In the genomic region with DNA sequence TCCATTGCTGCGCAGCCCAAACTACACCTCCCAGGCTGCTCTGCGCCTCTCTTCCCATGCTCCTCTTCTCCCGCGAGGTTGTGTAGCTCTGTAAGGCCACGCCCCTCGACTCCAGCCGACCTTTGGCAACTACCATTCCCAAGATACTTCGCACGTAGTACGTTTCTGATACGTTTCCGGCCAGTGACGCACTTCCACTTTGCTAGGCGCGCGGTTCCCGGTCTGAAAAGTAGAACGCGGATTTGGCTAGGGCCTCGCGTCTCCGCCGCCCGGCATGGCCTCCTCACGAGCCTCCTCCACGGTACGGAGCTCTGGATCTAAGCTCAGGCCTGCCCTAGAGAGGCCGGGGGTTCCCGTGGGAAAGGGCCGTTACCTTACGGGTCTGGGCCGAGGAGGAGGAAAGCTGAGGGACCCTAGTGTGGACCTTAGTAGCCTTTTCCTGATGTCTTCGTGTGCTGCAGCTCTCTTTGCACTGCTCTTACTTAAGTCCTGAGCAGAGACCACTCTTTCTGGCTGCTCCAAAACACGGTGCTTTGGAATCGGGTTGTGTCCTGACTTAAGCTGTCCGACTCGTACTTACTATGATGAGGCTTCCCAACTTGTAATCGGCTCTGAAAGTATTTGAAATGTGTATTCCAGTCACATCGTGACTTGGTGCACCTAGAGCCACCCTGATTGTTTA, we compare ENCODE assay signal across 8 mouse cellular contexts. TPM values are rescaled to one million over a fixed set of nuclear protein-coding genes. Genes with fewer than 3 reads are reported as not detected.
DNase-seq lines count a peak whose midpoint lies in the region; ATAC-seq and TF ChIP-seq lines count a peak whose summit lies in the region.

Gene Cdc26 (minus strand): TSS at position 42 of the 682 bp plus-strand sequence.
Gene Prpf4 (plus strand): TSS at position 197 of the 682 bp plus-strand sequence.

- H3ac ChIP-seq in C2C12 (ENCODE audit: control insufficient read depth, insufficient read length, low read depth) = peak within 1 kb of the TSS; percentile 93
- peak within 1 kb of the TSS; percentile 16 for H3ac ChIP-seq in myocyte (ENCODE audit: control insufficient read depth, insufficient read length)

- WGBS in heart, embryonic 11.5 days (ENCODE audit: insufficient replicate concordance) = under 1% methylated on average over 39 of the region's 39 CpGs
- under 1% methylated on average over 39 of the region's 39 CpGs for WGBS in kidney, embryonic 16.5 days
- WGBS in liver, adult 2 months = under 1% methylated on average over 39 of the region's 39 CpGs

- H3K4me3 ChIP-seq in C2C12 (ENCODE audit: insufficient read depth, poor library complexity, severe bottlenecking) (peak within 1 kb of the TSS; percentile 56), myocyte (peak within 1 kb of the TSS; percentile 86)
- H3K4me3 ChIP-seq in erythroblast, embryonic 14.5 days (replicated peaks) = peak within 1 kb of the TSS; percentile 82
- H3K4me3 ChIP-seq in heart, embryonic 11.5 days (ENCODE audit: low read depth, low read length) = peak within 1 kb of the TSS; percentile 66
- H3K4me3 ChIP-seq in kidney, embryonic 16.5 days (ENCODE audit: low read length) = peak within 1 kb of the TSS; percentile 87
- H3K4me3 ChIP-seq in liver, adult 2 months (ENCODE audit: insufficient read depth, low read depth, low read length) = peak within 1 kb of the TSS; percentile 71

- peaks cover 47% of the 10 kb centered on the region for H3K4me1 ChIP-seq in erythroblast, embryonic 14.5 days (ENCODE audit: control insufficient read depth)
- H3K4me1 ChIP-seq in heart, embryonic 11.5 days (ENCODE audit: control insufficient read depth, insufficient read depth, low read length) = peaks cover 11% of the 10 kb centered on the region
- H3K4me1 ChIP-seq in kidney, embryonic 16.5 days (ENCODE audit: insufficient read depth, low read length) = peaks cover 26% of the 10 kb centered on the region
- H3K4me1 ChIP-seq in liver, adult 2 months (ENCODE audit: control insufficient read depth, insufficient read depth, low read length) = peaks cover 4% of the 10 kb centered on the region

- peak; percentile 98 for ATAC-seq in heart, embryonic 11.5 days (replicated peaks; ENCODE audit: insufficient number of reproducible peaks, low FRiP score, low TSS enrichment)
- peak; percentile 99 for ATAC-seq in kidney, embryonic 16.5 days (ENCODE audit: low FRiP score, low TSS enrichment)

- no peaks in the 10 kb centered on the region for H3K27me3 ChIP-seq in C2C12 (ENCODE audit: control insufficient read depth, insufficient read depth, insufficient read length)
- H3K27me3 ChIP-seq in erythroblast, embryonic 14.5 days (ENCODE audit: control insufficient read depth) = no peaks in the 10 kb centered on the region
- no peaks in the 10 kb centered on the region for H3K27me3 ChIP-seq in heart, embryonic 11.5 days (ENCODE audit: control insufficient read depth, insufficient read depth, low read length)
- no peaks in the 10 kb centered on the region for H3K27me3 ChIP-seq in kidney, embryonic 16.5 days (ENCODE audit: insufficient read depth, low read length)
- H3K27me3 ChIP-seq in liver, adult 2 months (ENCODE audit: control insufficient read depth, insufficient read depth, low read length) = no peaks in the 10 kb centered on the region
- H3K27me3 ChIP-seq in myocyte (ENCODE audit: control insufficient read depth, insufficient read depth, insufficient read length) = no peaks in the 10 kb centered on the region
- H3K27me3 ChIP-seq in splenic B cell, adult 2 months (ENCODE audit: control insufficient read depth, insufficient read depth, low read length, poor library complexity, severe bottlenecking) = no peaks in the 10 kb centered on the region

- peak; percentile 18; the same call in 1 of the 2 replicates for TF ChIP-seq POLR2A in brain, embryonic 14.5 days (IDR thresholded peaks at IDR 0.05; ENCODE audit: borderline replicate concordance, extremely low read depth, insufficient read depth, insufficient read length, poor library complexity, severe bottlenecking)
- TF ChIP-seq POLR2A in liver, adult 2 months (IDR thresholded peaks at IDR 0.05; ENCODE audit: extremely low read depth, insufficient read depth, low read length) = peak; percentile 74
- TF ChIP-seq POLR2A in myocyte (IDR thresholded peaks at IDR 0.05; ENCODE audit: insufficient read length, low read depth) = peak; percentile 87

- peak within 1 kb of the TSS; percentile 66 for H3K4me2 ChIP-seq in heart, embryonic 11.5 days
- peak within 1 kb of the TSS; percentile 64 for H3K4me2 ChIP-seq in kidney, embryonic 16.5 days (replicated peaks; ENCODE audit: low read depth, low read length)
- H3K4me2 ChIP-seq in myocyte (ENCODE audit: low read depth) = peak within 1 kb of the TSS; percentile 81

- peaks cover 61% of the 10 kb centered on the region for H3K79me3 ChIP-seq in C2C12 (ENCODE audit: low read depth)

- H3K9me3 ChIP-seq in erythroblast, embryonic 14.5 days (ENCODE audit: control insufficient read depth, low read length) = no peaks in the 10 kb centered on the region
- no peaks in the 10 kb centered on the region for H3K9me3 ChIP-seq in heart, embryonic 11.5 days (replicated peaks; ENCODE audit: control insufficient read depth, low read length)
- no peaks in the 10 kb centered on the region for H3K9me3 ChIP-seq in kidney, embryonic 16.5 days (ENCODE audit: low read length)

- H3K27ac ChIP-seq in heart, embryonic 11.5 days (ENCODE audit: low read depth, low read length) = peak within 1 kb of the TSS; percentile 81
- H3K27ac ChIP-seq in kidney, embryonic 16.5 days (ENCODE audit: low read length) = peak within 1 kb of the TSS; percentile 90
- H3K27ac ChIP-seq in liver, adult 2 months (replicated peaks; ENCODE audit: insufficient read depth, low read depth, low read length) = peak within 1 kb of the TSS; percentile 65

- H3K79me2 ChIP-seq in C2C12 (ENCODE audit: control insufficient read depth, insufficient read depth) = peaks cover 74% of the 10 kb centered on the region
- H3K79me2 ChIP-seq in liver, adult 2 months (ENCODE audit: control insufficient read depth, insufficient read depth, low read length) = peaks cover 16% of the 10 kb centered on the region; the same call in 1 of the 2 replicates
- H3K79me2 ChIP-seq in myocyte (ENCODE audit: control insufficient read depth, insufficient read depth) = peaks cover 53% of the 10 kb centered on the region

- peak; percentile 100 for DNase-seq in brain, embryonic 14.5 days (ENCODE audit: low read depth)
- peak; percentile 99 for DNase-seq in liver, adult 2 months (ENCODE audit: extremely low read depth, low read depth, low spot score)
- DNase-seq in splenic B cell, adult 2 months (ENCODE audit: low read depth, low spot score) = peak; percentile 99

- TF ChIP-seq CTCF in C2C12 (IDR thresholded peaks at IDR 0.05; ENCODE audit: control insufficient read depth, insufficient read depth, insufficient read length) = no peak
- TF ChIP-seq CTCF in brain, embryonic 14.5 days (IDR thresholded peaks at IDR 0.05; ENCODE audit: borderline replicate concordance, extremely low read depth, insufficient read depth, insufficient read length) = no peak
- no peak for TF ChIP-seq CTCF in liver, adult 2 months (IDR thresholded peaks at IDR 0.05; ENCODE audit: low read depth, low read length)

- peaks cover 36% of the 10 kb centered on the region for H3K36me3 ChIP-seq in C2C12 (ENCODE audit: control insufficient read depth, insufficient read depth)
- peaks cover 61% of the 10 kb centered on the region for H3K36me3 ChIP-seq in erythroblast, embryonic 14.5 days (ENCODE audit: control insufficient read depth)
- peaks cover 10% of the 10 kb centered on the region for H3K36me3 ChIP-seq in heart, embryonic 11.5 days (ENCODE audit: control insufficient read depth, insufficient read depth, low read length)
- H3K36me3 ChIP-seq in kidney, embryonic 16.5 days (ENCODE audit: insufficient read depth, low read length) = peaks cover 24% of the 10 kb centered on the region
- H3K36me3 ChIP-seq in liver, adult 2 months (ENCODE audit: control insufficient read depth, insufficient read depth, low read length) = peaks cover 12% of the 10 kb centered on the region
- peaks cover 25% of the 10 kb centered on the region for H3K36me3 ChIP-seq in myocyte (ENCODE audit: control insufficient read depth, insufficient read depth)
- peaks cover 10% of the 10 kb centered on the region; the same call in 1 of the 2 replicates for H3K36me3 ChIP-seq in splenic B cell, adult 2 months (ENCODE audit: control insufficient read depth, insufficient read depth, low read length, poor library complexity, severe bottlenecking)

- peak within 1 kb of the TSS; percentile 83 for H3K9ac ChIP-seq in heart, embryonic 11.5 days (ENCODE audit: low read depth, low read length)
- H3K9ac ChIP-seq in kidney, embryonic 16.5 days (replicated peaks; ENCODE audit: low read length) = peak within 1 kb of the TSS; percentile 90
- H3K9ac ChIP-seq in liver, adult 2 months (ENCODE audit: low read depth, low read length) = peak within 1 kb of the TSS; percentile 77

TF ChIP-seq in C2C12, 6 proteins besides CTCF, POLR2A, EP300 and RAD21 (continues in another document):
- TF ChIP-seq FOSL1 (IDR thresholded peaks at IDR 0.05; ENCODE audit: insufficient read depth, low read length, poor library complexity, severe bottlenecking) = no peak
- TF ChIP-seq CEBPB (IDR thresholded peaks at IDR 0.05; ENCODE audit: low read depth) = no peak
- TF ChIP-seq USF1 (IDR thresholded peaks at IDR 0.05; ENCODE audit: low read depth) = no peak

TF ChIP-seq in myocyte, 11 proteins besides CTCF, POLR2A, EP300 and RAD21 (continues in another document):
- TF ChIP-seq USF1 (IDR thresholded peaks at IDR 0.05; ENCODE audit: low read depth) = no peak
- TF ChIP-seq SRF (IDR thresholded peaks at IDR 0.05; ENCODE audit: control insufficient read depth, insufficient read length, low read depth) = peak; percentile 55
- no peak for TF ChIP-seq MAX (IDR thresholded peaks at IDR 0.05; ENCODE audit: low read depth)
- TF ChIP-seq E2F4 (IDR thresholded peaks at IDR 0.05; ENCODE audit: insufficient read depth) = peak; percentile 71

RNA-seq across cellular contexts. Expression of gene Cdc26, which starts in this region (rescaled TPM):
- polyA plus RNA-seq in C2C12 (2012; fragmentation: generic; extraction: Trizol) (70.2 TPM), myocyte (2012; fragmentation: generic; extraction: Trizol) (49.2 TPM)
- polyA plus RNA-seq in brain, embryonic 14.5 days (2012; rRNA removed) = 84.0 and 92.6 TPM in 2 replicates
- 1.4 and 2.1 TPM in 2 replicates for polyA plus RNA-seq in erythroblast, embryonic 14.5 days (2012)
- polyA plus RNA-seq in heart, embryonic 11.5 days (2014; fragmentation: Nextera tagmentation; extraction: Ambion mirVana) = 101 and 103 TPM in 2 replicates
- 147 and 149 TPM in 2 replicates for polyA plus RNA-seq in kidney, embryonic 16.5 days (2015; fragmentation: Nextera tagmentation; extraction: Ambion mirVana)
- 46.9 and 52.6 TPM in 2 replicates for total RNA-seq in liver, adult 2 months (2014; rRNA removed)
- 13.5 and 14.8 TPM in 2 replicates for polyA plus RNA-seq in liver, adult 2 months (2012; rRNA removed)

RNA-seq across cellular contexts. Expression of gene Prpf4, which starts in this region (rescaled TPM):
- 11.3 TPM for polyA plus RNA-seq in C2C12 (2012; fragmentation: generic; extraction: Trizol)
- polyA plus RNA-seq in brain, embryonic 14.5 days (2012; rRNA removed) = 23.4 and 26.7 TPM in 2 replicates
- 0.17 TPM in 2 replicates for polyA plus RNA-seq in erythroblast, embryonic 14.5 days (2012)
- polyA plus RNA-seq in heart, embryonic 11.5 days (2014; fragmentation: Nextera tagmentation; extraction: Ambion mirVana) = 17.0 and 18.0 TPM in 2 replicates
- polyA plus RNA-seq in kidney, embryonic 16.5 days (2015; fragmentation: Nextera tagmentation; extraction: Ambion mirVana) = 25.2 and 25.8 TPM in 2 replicates
- total RNA-seq in liver, adult 2 months (2014; rRNA removed) = 3.9 and 4.6 TPM in 2 replicates
- polyA plus RNA-seq in liver, adult 2 months (2012; rRNA removed) = 4.4 and 7.3 TPM in 2 replicates
- 6.0 TPM for polyA plus RNA-seq in myocyte (2012; fragmentation: generic; extraction: Trizol)

Comparison
In these comparisons a context has a peak if more than half of its experiments do, and no peak if none do; other contexts are left out.
1. Peak in every context shown above with its lines: DNase-seq, ATAC-seq, H3K4me3 ChIP-seq and H3K27ac ChIP-seq.
2. POLR2A ChIP-seq: peak in every context shown above with its lines; median percentile 87 in myocyte; 74 in liver, adult 2 months; 18 in brain, embryonic 14.5 days.